ENCODE assay signal across 14 mouse cellular contexts in the genomic region with DNA sequence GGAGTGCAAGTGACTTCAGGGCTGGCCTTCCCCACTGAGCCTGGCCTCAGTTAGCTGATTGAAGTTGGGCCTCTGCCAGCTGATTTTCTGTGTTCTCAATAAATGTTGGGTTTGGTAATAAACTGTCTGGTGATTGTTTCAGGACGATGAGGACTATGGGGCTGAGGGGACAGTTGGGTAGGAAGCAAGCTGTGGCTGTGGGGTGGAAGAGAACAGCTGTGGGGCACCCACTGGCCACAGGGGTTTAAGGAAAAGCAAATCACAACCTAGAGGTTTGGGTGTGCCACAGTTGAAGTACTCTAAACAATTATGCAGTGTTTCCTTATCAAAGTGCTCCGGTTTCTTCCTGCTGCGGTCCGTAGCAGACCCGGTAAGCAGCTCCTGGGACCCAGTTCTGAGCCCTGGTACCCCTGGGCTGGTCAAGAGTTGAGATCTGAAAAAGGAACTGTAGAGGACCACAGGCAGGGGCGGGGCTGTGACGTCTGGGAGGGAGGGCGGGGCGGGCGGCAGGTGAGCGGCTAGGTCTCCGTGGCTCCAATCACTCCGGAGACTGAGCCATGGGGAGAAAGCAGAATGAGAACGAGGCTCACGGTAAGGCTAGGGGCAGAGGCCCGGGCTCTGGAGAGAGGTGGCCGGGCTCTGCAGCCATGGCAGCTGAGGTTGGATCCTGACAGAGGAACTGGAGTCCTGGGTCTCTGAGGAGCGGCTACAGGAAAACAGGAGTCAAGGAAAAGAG. TPM values are rescaled to one million over a fixed set of nuclear protein-coding genes. Genes with fewer than 3 reads are reported as not detected.
DNase-seq lines count a peak whose midpoint lies in the region; ATAC-seq and TF ChIP-seq lines count a peak whose summit lies in the region.
"Had no signal": no experiment of that assay in that cellular context is flagged by ENCODE, and none has a peak within 500 bp of the region (broad histone marks: within the 10 kb centered on the region; RNA-seq: fewer than 3 reads in every experiment).

A gene (plus strand): TSS at position 537 of the 736 bp plus-strand sequence.

- no peak for DNase-seq in liver, embryonic 11.5 days (ENCODE audit: low spot score)
- DNase-seq in liver = no peak
- DNase-seq in embryonic facial prominence, embryonic 14.5 days (ENCODE audit: low spot score) = no peak
- DNase-seq in kidney, postnatal 0 days (ENCODE audit: low spot score) = no peak
- peak; percentile 13 for DNase-seq in lung, postnatal 14 days
- no peak for DNase-seq in B cell, adult 2 months
- no peak for DNase-seq in thymus, postnatal 4 days
- DNase-seq: adrenal gland, adult 2 months; cerebellum, adult 2 months; heart, adult 11 months had no signal

- peak within 1 kb of the TSS; percentile 45 for H3K27ac ChIP-seq in liver, embryonic 11.5 days (ENCODE audit: low read depth, low read length)
- H3K27ac ChIP-seq in embryonic facial prominence, embryonic 14.5 days (replicated peaks; ENCODE audit: low read depth, low read length) = no peak within 1 kb of the TSS
- H3K27ac ChIP-seq in kidney, postnatal 0 days = peak within 1 kb of the TSS; percentile 75
- H3K27ac ChIP-seq: macrophage had no signal

- H3K9me3 ChIP-seq in liver, embryonic 11.5 days (ENCODE audit: control insufficient read depth, low read length) = no peaks in the 10 kb centered on the region
- no peaks in the 10 kb centered on the region for H3K9me3 ChIP-seq in embryonic facial prominence, embryonic 14.5 days (ENCODE audit: control insufficient read depth, low read length)
- no peaks in the 10 kb centered on the region for H3K9me3 ChIP-seq in kidney, postnatal 0 days (replicated peaks; ENCODE audit: low read length)
- H3K9me3 ChIP-seq: G1E had no signal

- TF ChIP-seq CTCF in kidney, postnatal 0 days (IDR thresholded peaks at IDR 0.05; ENCODE audit: low read depth) = no peak

- peaks cover 40% of the 10 kb centered on the region for H3K36me3 ChIP-seq in liver, embryonic 11.5 days (ENCODE audit: control insufficient read depth, insufficient read depth, low read length)
- H3K36me3 ChIP-seq in embryonic facial prominence, embryonic 14.5 days (ENCODE audit: control insufficient read depth, insufficient read depth, low read length) = peaks cover 50% of the 10 kb centered on the region
- peaks cover 43% of the 10 kb centered on the region for H3K36me3 ChIP-seq in kidney, postnatal 0 days (ENCODE audit: insufficient read depth, low read length)

- no peak within 1 kb of the TSS for H3K9ac ChIP-seq in liver, embryonic 11.5 days (ENCODE audit: low read depth, low read length)
- H3K9ac ChIP-seq in embryonic facial prominence, embryonic 14.5 days (ENCODE audit: low read depth, low read length) = peak within 1 kb of the TSS; percentile 15; the same call in 1 of the 2 replicates
- H3K9ac ChIP-seq in kidney, postnatal 0 days (ENCODE audit: low read depth, low read length) = no peak within 1 kb of the TSS; the same call in 1 of the 2 replicates

- ATAC-seq in liver, embryonic 11.5 days (replicated peaks; ENCODE audit: low FRiP score) = no peak
- no peak; the same call in 1 of the 2 replicates for ATAC-seq in embryonic facial prominence, embryonic 14.5 days (ENCODE audit: low read depth)
- 0 out of 2 replicates have a peak, but pooled peaks have one; percentile 9 for ATAC-seq in kidney, postnatal 0 days (replicated peaks; ENCODE audit: low FRiP score, low read depth)
- no peak for ATAC-seq in megakaryocyte, adult 5-6 weeks (ENCODE audit: poor library complexity, severe bottlenecking)

- H3K4me1 ChIP-seq in liver, embryonic 11.5 days (replicated peaks; ENCODE audit: control insufficient read depth, insufficient read depth, low read length) = peaks cover 10% of the 10 kb centered on the region
- H3K4me1 ChIP-seq in embryonic facial prominence, embryonic 14.5 days (ENCODE audit: control insufficient read depth, insufficient read depth, low read length) = no peaks in the 10 kb centered on the region
- no peaks in the 10 kb centered on the region for H3K4me1 ChIP-seq in kidney, postnatal 0 days (replicated peaks; ENCODE audit: insufficient read depth, low read length)

- 45% methylated on average over 18 of the region's 18 CpGs for WGBS in liver, embryonic 11.5 days
- 36% methylated on average over 18 of the region's 18 CpGs for WGBS in embryonic facial prominence, embryonic 14.5 days
- 32% methylated on average over 18 of the region's 18 CpGs for WGBS in kidney, postnatal 0 days

- no peaks in the 10 kb centered on the region for H3K27me3 ChIP-seq in liver, embryonic 11.5 days (replicated peaks; ENCODE audit: control insufficient read depth, insufficient read depth, low read length)
- H3K27me3 ChIP-seq in embryonic facial prominence, embryonic 14.5 days (replicated peaks; ENCODE audit: control insufficient read depth, insufficient read depth, low read length) = no peaks in the 10 kb centered on the region
- H3K27me3 ChIP-seq in kidney, postnatal 0 days (ENCODE audit: insufficient read depth, low read length) = no peaks in the 10 kb centered on the region

- peak within 1 kb of the TSS; percentile 4; the same call in 1 of the 2 replicates for H3K4me3 ChIP-seq in liver, embryonic 11.5 days (ENCODE audit: low read depth, low read length)
- no peak within 1 kb of the TSS for H3K4me3 ChIP-seq in embryonic facial prominence, embryonic 14.5 days (ENCODE audit: low read depth, low read length)
- H3K4me3 ChIP-seq in kidney, postnatal 0 days (replicated peaks; ENCODE audit: low read depth, low read length) = 0 out of 2 replicates have a peak within 1 kb of the TSS, but pooled peaks have one; percentile 8

- peak within 1 kb of the TSS; percentile 28; the same call in 1 of the 2 replicates for H3K4me2 ChIP-seq in liver, embryonic 11.5 days
- no peak within 1 kb of the TSS for H3K4me2 ChIP-seq in embryonic facial prominence, embryonic 14.5 days (ENCODE audit: low read depth, low read length)
- peak within 1 kb of the TSS; percentile 41 for H3K4me2 ChIP-seq in kidney, postnatal 0 days (ENCODE audit: low read length)

RNA-seq across cellular contexts. Expression of the gene that starts here (rescaled TPM):
- 0.97 and 1.3 TPM in 2 replicates for polyA plus RNA-seq in liver, embryonic 11.5 days (2014; fragmentation: Nextera tagmentation; extraction: Ambion mirVana)
- polyA plus RNA-seq in embryonic facial prominence, embryonic 14.5 days (2014; fragmentation: Nextera tagmentation; extraction: Ambion mirVana) = 0.14 and 0.53 TPM in 2 replicates
- polyA plus RNA-seq in kidney, postnatal 0 days (2015; fragmentation: Nextera tagmentation; extraction: Ambion mirVana) = 24.2 and 27.3 TPM in 2 replicates
- 0.33 TPM in 1 of 2 replicates, not detected in the other for total RNA-seq in megakaryocyte, adult 5-6 weeks (2015)
- 0.12 TPM in 1 of 2 replicates, not detected in the other for total RNA-seq in megakaryocyte, adult 5-6 weeks (2017)
- total RNA-seq: G1E had no signal
- polyA plus RNA-seq: G1E; macrophage; neural tube, embryonic 14.5 days had no signal

Comparison
In these comparisons a context has a peak if more than half of its experiments do, and no peak if none do; other contexts are left out.
1. RNA of the gene that starts here (polyA plus RNA-seq): 24.2 to 27.3 TPM in kidney, postnatal 0 days; 0.97 to 1.3 TPM in liver, embryonic 11.5 days and 0.14 to 0.53 TPM in embryonic facial prominence, embryonic 14.5 days; every median in the first group is over 10 times any median in the second.